Mouse (Mus musculus) mouse embryonic stem cell (cell line): ENCODE results near the gene 6030458C11Rik.

Experiments
- in situ Hi-C, 2 experiments: fragments of 300-500 bp; cut with MboI; formaldehyde crosslinking; loops; 1 replicate in 1 of 2; 3 replicates in 1 of 2; pipeline ENCODE4 v1.14.3; 2019 to 2020; ENCODE audit warnings: low sequenced_read_pairs in 2 of 2, low pct_unique_long_range_greater_than_20kb in 1 of 2, mixed read lengths in 1 of 2; ENCODE audit not compliant: unreplicated experiment in 1 of 2

Gene 6030458C11Rik

DNA sequence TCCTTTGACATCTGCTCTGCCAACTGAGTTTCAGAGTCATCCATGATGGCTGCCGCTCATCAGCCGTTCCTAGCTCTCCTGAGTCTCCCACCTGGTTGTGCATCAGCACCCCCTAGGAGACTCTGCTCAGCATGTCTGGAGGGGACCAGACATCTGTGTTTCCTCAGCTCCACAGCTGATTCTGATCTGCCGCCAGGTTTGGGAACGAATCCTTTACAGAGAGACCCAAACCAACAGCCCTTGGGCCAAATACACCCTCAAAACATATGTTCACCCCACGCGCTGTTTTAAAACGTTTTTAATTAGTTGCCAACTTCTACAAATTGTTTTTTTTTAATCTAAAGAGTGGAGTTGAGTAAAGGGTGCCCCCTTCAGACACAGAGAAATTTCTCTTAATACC lies 53.5 kb downstream of the 6030458C11Rik start:
- in situ Hi-C loops: no loop called here

DNA sequence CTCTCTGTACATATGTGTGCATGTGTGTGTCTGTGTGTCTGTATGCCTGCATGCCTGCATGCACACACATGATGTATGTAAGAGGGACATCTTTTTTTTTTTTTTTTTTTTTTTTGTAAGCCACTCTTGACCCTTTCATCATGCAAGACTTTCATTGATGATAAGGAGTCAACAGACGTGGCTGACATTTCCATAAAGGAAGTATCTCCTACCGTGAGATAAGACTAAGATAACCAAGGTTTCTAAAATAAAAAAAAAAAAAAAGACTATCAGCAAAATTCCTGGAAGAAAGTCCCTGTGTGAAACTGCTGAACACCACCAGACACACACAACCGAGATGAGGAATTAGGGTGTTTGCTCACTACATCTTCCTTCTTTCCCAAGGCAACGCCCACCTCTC lies 57.6 kb downstream of the 6030458C11Rik start:
- in situ Hi-C loops: no loop called here

DNA sequence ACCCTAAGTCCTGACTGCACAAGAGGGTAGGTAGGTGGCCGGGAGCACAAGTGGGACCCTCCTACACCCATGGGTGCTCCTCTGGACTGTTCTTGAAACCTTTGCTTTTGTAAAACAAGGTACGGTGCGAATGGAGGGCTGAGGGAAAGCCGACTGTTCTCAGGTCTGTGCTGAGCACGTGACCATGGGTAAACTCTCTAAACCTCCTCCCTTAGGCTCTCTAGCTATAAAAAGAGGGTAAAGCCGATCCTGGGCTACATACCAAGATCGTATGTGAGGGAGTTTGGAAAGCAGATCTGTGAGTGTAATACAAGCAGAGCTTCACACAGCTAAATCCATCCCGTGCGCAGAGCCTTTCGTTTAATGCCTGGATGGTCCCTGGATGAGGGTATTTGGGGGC lies 61.3 kb downstream of the 6030458C11Rik start:
- in situ Hi-C loops: no loop called here

- in situ Hi-C loops: no loop called here
Observed at GRCm38 (mm10) chr15:12762258-12762913, 62.1 kb downstream of the 6030458C11Rik start.

DNA sequence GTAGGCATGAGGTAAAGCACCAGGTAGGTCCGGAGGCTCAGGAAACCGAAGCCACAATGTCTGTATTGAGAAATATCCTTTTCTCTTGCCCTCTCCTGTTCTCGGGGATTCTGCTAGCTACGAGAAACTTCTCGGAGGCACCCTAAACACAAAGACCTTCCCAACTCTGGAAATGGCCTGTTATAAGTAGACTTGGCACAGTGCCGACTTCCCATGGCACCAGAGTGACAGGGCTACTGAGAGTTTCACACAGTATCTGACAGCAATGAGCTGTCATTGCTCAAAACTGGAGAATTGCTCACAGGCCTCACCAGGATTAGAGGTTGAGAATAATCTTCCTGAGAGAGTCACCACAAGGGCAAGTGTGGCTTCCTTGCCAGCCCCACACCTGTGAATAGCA lies 63.7 kb downstream of the 6030458C11Rik start:
- in situ Hi-C loops: no loop called here

DNA sequence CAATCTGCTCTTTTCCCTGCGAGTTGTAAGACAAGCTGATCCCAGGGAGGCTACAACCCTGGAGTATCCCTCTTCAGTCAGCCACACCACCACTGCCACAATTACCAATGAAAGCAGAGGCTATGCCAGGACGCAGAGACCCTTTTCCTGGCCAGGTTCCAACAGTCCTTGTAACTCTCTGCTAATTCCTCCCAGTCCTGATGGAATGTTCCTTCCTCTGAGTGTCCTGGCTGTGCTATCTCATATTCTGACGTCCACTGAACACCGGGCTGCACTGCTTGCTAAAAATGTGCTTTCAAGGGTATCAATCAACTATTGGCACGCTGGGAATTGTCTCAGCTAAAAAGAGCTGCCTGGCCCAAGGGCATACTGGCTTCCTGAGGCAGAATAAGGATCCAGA lies 66.0 kb downstream of the 6030458C11Rik start:
- in situ Hi-C loops: no loop called here
